Comparison of ENCODE assay signal across 11 mouse cellular contexts in the genomic region with DNA sequence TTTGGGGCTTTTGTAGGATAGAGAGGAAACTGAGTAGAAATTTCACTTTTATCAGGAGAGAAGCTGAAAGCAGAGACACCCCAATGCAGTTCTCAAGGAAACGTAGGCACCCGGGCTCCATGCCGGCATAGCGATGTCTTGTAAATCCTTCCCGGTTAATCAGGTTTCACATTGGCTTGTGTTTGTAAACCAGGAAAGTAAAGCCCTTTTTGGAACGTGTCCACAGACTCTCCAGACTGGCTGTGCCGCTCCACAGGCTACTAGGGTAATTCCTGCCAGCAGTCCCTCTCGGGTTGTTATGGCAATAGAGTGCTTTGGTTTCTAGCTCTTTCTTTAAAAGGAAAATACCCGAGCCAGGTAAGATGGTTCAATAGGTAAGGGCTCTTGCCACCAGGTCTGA. TPM values are rescaled to one million over a fixed set of nuclear protein-coding genes. Genes with fewer than 3 reads are reported as not detected.
A peak's percentile ranks its signal among the peaks of the same experiment; 100 is the strongest.
DNase-seq lines count a peak whose midpoint lies in the region; ATAC-seq and TF ChIP-seq lines count a peak whose summit lies in the region.
"Had no signal": no experiment of that assay in that cellular context is flagged by ENCODE, and none has a peak within 500 bp of the region (broad histone marks: within the 10 kb centered on the region; RNA-seq: fewer than 3 reads in every experiment).

No protein-coding gene starts in this region.

- TF ChIP-seq CTCF in hindbrain, postnatal 0 days (IDR thresholded peaks at IDR 0.05; ENCODE audit: low read depth) = no peak
- TF ChIP-seq CTCF in layer of hippocampus, adult 2 months (conservative IDR thresholded peaks at IDR 0.05) = no peak

- peak; percentile 90 for DNase-seq in hindbrain, postnatal 0 days (ENCODE audit: low spot score)
- no peak for DNase-seq in hindbrain, embryonic 10.5 days (ENCODE audit: low spot score)
- DNase-seq in brain, adult 2 months (ENCODE audit: low read depth, low spot score) = peak; percentile 77
- peak; percentile 95 for DNase-seq in embryonic facial prominence, embryonic 14.5 days (ENCODE audit: low spot score)
- peak; percentile 44 to 61 for DNase-seq in layer of hippocampus, adult 2 months (ENCODE audit: low spot score in 2 of 2)
- peak; percentile 52 for DNase-seq in skeletal muscle tissue, adult 2 months (ENCODE audit: low read depth, low spot score)
- no peak for DNase-seq in thymus, adult 18-20 months

- no peaks in the 10 kb centered on the region; the same call in 1 of the 2 replicates for H3K9me3 ChIP-seq in hindbrain, postnatal 0 days (ENCODE audit: low read length)
- 0 out of 2 replicates have a peak, but pooled peaks cover 6% of the 10 kb centered on the region for H3K9me3 ChIP-seq in hindbrain, embryonic 10.5 days
- 0 out of 2 replicates have a peak, but pooled peaks cover 2% of the 10 kb centered on the region for H3K9me3 ChIP-seq in embryonic facial prominence, embryonic 14.5 days (ENCODE audit: control insufficient read depth, low read length)
- H3K9me3 ChIP-seq: G1E had no signal

- no peak overlapping the region for H3K4me3 ChIP-seq in hindbrain, postnatal 0 days (ENCODE audit: low read length)
- no peak overlapping the region for H3K4me3 ChIP-seq in hindbrain, embryonic 10.5 days
- no peak overlapping the region for H3K4me3 ChIP-seq in embryonic facial prominence, embryonic 14.5 days (ENCODE audit: low read depth, low read length)
- peak overlapping the region; percentile 30; the same call in 1 of the 2 replicates for H3K4me3 ChIP-seq in layer of hippocampus, adult 2 months
- H3K4me3 ChIP-seq: erythroblast, embryonic 14.5 days; megakaryocyte, embryonic 14.5 days had no signal

- 37% methylated on average over 9 of the region's 9 CpGs for WGBS in hindbrain, postnatal 0 days
- WGBS in hindbrain, embryonic 10.5 days = 77% methylated on average over 9 of the region's 9 CpGs
- WGBS in embryonic facial prominence, embryonic 14.5 days = 47% methylated on average over 9 of the region's 9 CpGs

- no peaks in the 10 kb centered on the region for H3K36me3 ChIP-seq in hindbrain, postnatal 0 days (ENCODE audit: insufficient read depth, low read length)
- H3K36me3 ChIP-seq in hindbrain, embryonic 10.5 days = no peaks in the 10 kb centered on the region
- no peaks in the 10 kb centered on the region for H3K36me3 ChIP-seq in embryonic facial prominence, embryonic 14.5 days (ENCODE audit: control insufficient read depth, insufficient read depth, low read length)
- H3K36me3 ChIP-seq: G1E had no signal

- H3K9ac ChIP-seq in hindbrain, postnatal 0 days (replicated peaks; ENCODE audit: low read length) = no peak overlapping the region
- no peak overlapping the region for H3K9ac ChIP-seq in embryonic facial prominence, embryonic 14.5 days (ENCODE audit: low read depth, low read length)

- H3K4me2 ChIP-seq in hindbrain, postnatal 0 days (ENCODE audit: low read depth, low read length) = peak overlapping the region; percentile 19; the same call in 1 of the 2 replicates
- peak overlapping the region; percentile 12; the same call in 1 of the 2 replicates for H3K4me2 ChIP-seq in embryonic facial prominence, embryonic 14.5 days (ENCODE audit: low read depth, low read length)

- no peak overlapping the region for H3K27ac ChIP-seq in hindbrain, postnatal 0 days
- H3K27ac ChIP-seq in hindbrain, embryonic 10.5 days = no peak overlapping the region
- peak overlapping the region; percentile 19; the same call in 1 of the 2 replicates for H3K27ac ChIP-seq in embryonic facial prominence, embryonic 14.5 days (replicated peaks; ENCODE audit: low read depth, low read length)
- peak overlapping the region; percentile 91 for H3K27ac ChIP-seq in layer of hippocampus, adult 2 months

- H3K27me3 ChIP-seq in hindbrain, postnatal 0 days (ENCODE audit: insufficient read depth, low read length) = no peaks in the 10 kb centered on the region
- H3K27me3 ChIP-seq in hindbrain, embryonic 10.5 days (ENCODE audit: insufficient read depth, poor library complexity, severe bottlenecking) = no peaks in the 10 kb centered on the region
- no peaks in the 10 kb centered on the region for H3K27me3 ChIP-seq in embryonic facial prominence, embryonic 14.5 days (replicated peaks; ENCODE audit: control insufficient read depth, insufficient read depth, low read length)
- H3K27me3 ChIP-seq: megakaryocyte, embryonic 14.5 days had no signal

- peak; percentile 80 for ATAC-seq in hindbrain, postnatal 0 days
- peak; percentile 88 for ATAC-seq in embryonic facial prominence, embryonic 14.5 days (ENCODE audit: low read depth)
- no peak for ATAC-seq in megakaryocyte-erythroid progenitor cell, adult 5-6 weeks (replicated peaks; ENCODE audit: low FRiP score, low TSS enrichment, poor library complexity, severe bottlenecking)

- no peaks in the 10 kb centered on the region for H3K4me1 ChIP-seq in hindbrain, postnatal 0 days (ENCODE audit: insufficient read depth, low read length)
- peaks cover 12% of the 10 kb centered on the region for H3K4me1 ChIP-seq in hindbrain, embryonic 10.5 days (replicated peaks)
- H3K4me1 ChIP-seq in embryonic facial prominence, embryonic 14.5 days (ENCODE audit: control insufficient read depth, insufficient read depth, low read length) = no peaks in the 10 kb centered on the region; the same call in 1 of the 2 replicates

RNA-seq across cellular contexts. Expression of a gene that starts 40.6 kb away (rescaled TPM):
- 10.1 and 29.9 TPM in 2 replicates for total RNA-seq in hindbrain, postnatal 0 days (2014; rRNA removed)
- 12.4 and 14.9 TPM in 2 replicates for polyA plus RNA-seq in hindbrain, postnatal 0 days (2015; fragmentation: Nextera tagmentation; extraction: Ambion mirVana)
- polyA plus RNA-seq in hindbrain, embryonic 10.5 days (2016; fragmentation: Nextera tagmentation; extraction: Ambion mirVana) = 12.0 and 14.2 TPM in 2 replicates
- polyA plus RNA-seq in embryonic facial prominence, embryonic 14.5 days (2014; fragmentation: Nextera tagmentation; extraction: Ambion mirVana) = 6.6 and 7.7 TPM in 2 replicates
- total RNA-seq in layer of hippocampus, adult 2 months (2021) = 100 to 1,000 TPM; 207 to 209 TPM
- 1.5 TPM in 2 replicates for total RNA-seq in megakaryocyte-erythroid progenitor cell, adult 5-6 weeks (2014; fragmentation: Nextera tagmentation)
- 2.5 TPM in 1 of 2 replicates, not detected in the other for total RNA-seq in megakaryocyte-erythroid progenitor cell, adult 5-6 weeks (2017)

Comparison
In these comparisons a context has a peak if more than half of its experiments do, and no peak if none do; other contexts are left out.
1. DNase-seq: peak in hindbrain, postnatal 0 days (single experiment), brain, adult 2 months (single experiment), embryonic facial prominence, embryonic 14.5 days (single experiment), layer of hippocampus, adult 2 months (2 of 2) and skeletal muscle tissue, adult 2 months (single experiment); none in hindbrain, embryonic 10.5 days (single experiment) and thymus, adult 18-20 months (0 of 2).
2. H3K27ac ChIP-seq: peak in embryonic facial prominence, embryonic 14.5 days (single experiment) and layer of hippocampus, adult 2 months (single experiment); none in hindbrain, postnatal 0 days (single experiment) and hindbrain, embryonic 10.5 days (single experiment).